8 mouse cellular contexts compared by ENCODE assay signal in genomic region chr15:99904333-99904732, GRCm38 (mm10). TPM values are rescaled to one million over a fixed set of nuclear protein-coding genes. Genes with fewer than 3 reads are reported as not detected.
DNase-seq lines count a peak whose midpoint lies in the region; ATAC-seq and TF ChIP-seq lines count a peak whose summit lies in the region.

No protein-coding gene starts in this region.

- 3% methylated on average over 4 of the region's 4 CpGs for WGBS in lung, embryonic 15.5 days

- H3K27ac ChIP-seq in lung, embryonic 15.5 days = no peak overlapping the region

- H3K36me3 ChIP-seq in G1E (replicated peaks) = no peaks in the 10 kb centered on the region
- no peaks in the 10 kb centered on the region for H3K36me3 ChIP-seq in lung, embryonic 15.5 days

- H3K9ac ChIP-seq in lung, embryonic 15.5 days = no peak overlapping the region

- no peaks in the 10 kb centered on the region for H3K9me3 ChIP-seq in G1E (replicated peaks)
- no peaks in the 10 kb centered on the region for H3K9me3 ChIP-seq in lung, embryonic 15.5 days

- H3K27me3 ChIP-seq in G1E (ENCODE audit: insufficient read depth, low read length) = peaks cover 15% of the 10 kb centered on the region
- H3K27me3 ChIP-seq in lung, embryonic 15.5 days = no peaks in the 10 kb centered on the region

- TF ChIP-seq CTCF in G1E (IDR thresholded peaks at IDR 0.05; ENCODE audit: low read depth, low read length) = peak; percentile 36; the same call in 1 of the 2 replicates

- H3K4me1 ChIP-seq in G1E (ENCODE audit: insufficient read depth, low read depth, low read length) = no peaks in the 10 kb centered on the region
- H3K4me1 ChIP-seq in lung, embryonic 15.5 days = peaks cover 5% of the 10 kb centered on the region; the same call in 1 of the 2 replicates

- H3K4me3 ChIP-seq in G1E (ENCODE audit: low read depth, low read length) = no peak overlapping the region
- H3K4me3 ChIP-seq in lung, embryonic 15.5 days = no peak overlapping the region

- peak; percentile 36 for DNase-seq in G1E (ENCODE audit: low spot score)
- DNase-seq in adrenal gland, postnatal 4 days (ENCODE audit: low spot score in 2 of 2) = peak; percentile 12 to 49
- DNase-seq in heart, postnatal 14 days = peak; percentile 79 to 83
- peak; percentile 22 to 69 for DNase-seq in layer of hippocampus, adult 18-20 months (ENCODE audit: low spot score in 2 of 2)
- peak; percentile 62 for DNase-seq in ovary, postnatal 10 days (ENCODE audit: low spot score)
- peak; percentile 76 for DNase-seq in yolk sac, embryonic 10.5 days (ENCODE audit: low spot score)

- intact Hi-C loops in heart, postnatal 14 days (cut with DNase I) = loop anchor here (1.0 to 10.0 kb wide), 6 partner anchors 37 to 410 kb away; partner anchors contain the start of gene Gpd1

- ATAC-seq in G1E (ENCODE audit: extremely low read depth, insufficient number of reproducible peaks, low FRiP score, poor library complexity, severe bottlenecking) = no peak
- ATAC-seq in erythroblast, adult 5-6 weeks (replicated peaks; ENCODE audit: low FRiP score, poor library complexity, severe bottlenecking) = peak; percentile 67; the same call in 1 of the 2 replicates
- ATAC-seq in lung, embryonic 15.5 days (ENCODE audit: borderline replicate concordance, extremely low read depth, low FRiP score, low TSS enrichment) = peak; percentile 52; the same call in 1 of the 2 replicates

- H3K4me2 ChIP-seq in lung, embryonic 15.5 days = no peak overlapping the region

RNA-seq across cellular contexts. Expression of gene Lima1, which starts 29.1 kb away (rescaled TPM):
- not detected in 2 replicates for total RNA-seq in G1E (2014; fragmentation: Nextera tagmentation)
- 0.06 and 0.87 TPM in 2 replicates for total RNA-seq in G1E (2017)
- 0.01 TPM in 1 of 2 replicates, not detected in the other for polyA plus RNA-seq in G1E (2012)
- 10 to 100 TPM; 51.0 to 51.9 TPM for total RNA-seq in adrenal gland, postnatal 4 days (2021)
- 1.9 and 2.9 TPM in 2 replicates for total RNA-seq in erythroblast, adult 5-6 weeks (2015; ENCODE audit: low replicate concordance)
- total RNA-seq in erythroblast, adult 5-6 weeks (2017; ENCODE audit: low replicate concordance) = 2.8 and 4.7 TPM in 2 replicates
- total RNA-seq in heart, postnatal 14 days (2021) = 10 to 100 TPM; 23.5 TPM
- total RNA-seq in layer of hippocampus, adult 18-20 months (2021) = 10 to 100 TPM in 1 of 2 experiments, 1 to 10 TPM in 1; 9.9 to 10.0 TPM
- 37.9 and 43.6 TPM in 2 replicates for polyA plus RNA-seq in lung, embryonic 15.5 days (2015; fragmentation: Nextera tagmentation; extraction: Ambion mirVana)

Comparison
In these comparisons a context has a peak if more than half of its experiments do, and no peak if none do; other contexts are left out.
1. DNase-seq: peak in every context shown above with its lines; median percentile 81 in heart, postnatal 14 days; 76 in yolk sac, embryonic 10.5 days; 62 in ovary, postnatal 10 days; 46 in layer of hippocampus, adult 18-20 months; 36 in G1E; 30 in adrenal gland, postnatal 4 days.